In the genomic region with DNA sequence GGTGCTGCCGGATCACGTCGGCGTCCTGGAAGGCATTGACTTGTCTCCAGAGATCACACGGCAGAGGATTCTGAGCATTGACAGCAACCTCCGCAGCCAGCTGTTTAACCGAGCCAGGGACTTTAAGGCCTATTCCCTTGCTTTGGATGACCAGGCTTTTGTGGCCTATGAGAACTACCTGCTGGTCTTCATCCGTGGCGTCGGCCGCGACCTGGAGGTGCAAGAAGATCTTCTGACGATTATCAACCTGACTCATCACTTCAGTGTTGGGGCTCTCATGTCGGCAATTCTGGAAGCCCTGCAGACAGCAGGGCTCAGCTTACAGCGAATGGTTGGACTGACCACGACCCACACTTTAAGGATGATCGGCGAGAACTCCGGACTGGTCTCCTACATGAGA, we compare ENCODE assay signal across 8 mouse cellular contexts. TPM values are rescaled to one million over a fixed set of nuclear protein-coding genes. Genes with fewer than 3 reads are reported as not detected.
DNase-seq lines count a peak whose midpoint lies in the region; ATAC-seq lines count a peak whose summit lies in the region.

No protein-coding gene starts in this region.

- no peaks in the 10 kb centered on the region for H3K9me3 ChIP-seq in forebrain, embryonic 12.5 days
- no peaks in the 10 kb centered on the region for H3K9me3 ChIP-seq in limb, embryonic 13.5 days
- H3K9me3 ChIP-seq in neural tube, embryonic 14.5 days (ENCODE audit: control insufficient read depth, low read length), result no peaks in the 10 kb centered on the region

- intact Hi-C loops in left cerebral cortex, postnatal 10 days (cut with DNase I), result no loop called here

- H3K4me2 ChIP-seq in forebrain, embryonic 12.5 days, result peak overlapping the region; percentile 86
- H3K4me2 ChIP-seq in limb, embryonic 13.5 days (replicated peaks), result peak overlapping the region; percentile 91
- H3K4me2 ChIP-seq in neural tube, embryonic 14.5 days (ENCODE audit: low read depth, low read length), result peak overlapping the region; percentile 79

- peaks cover 47% of the 10 kb centered on the region for H3K4me1 ChIP-seq in forebrain, embryonic 12.5 days
- H3K4me1 ChIP-seq in limb, embryonic 13.5 days, result peaks cover 47% of the 10 kb centered on the region
- peaks cover 45% of the 10 kb centered on the region for H3K4me1 ChIP-seq in neural tube, embryonic 14.5 days (ENCODE audit: control insufficient read depth, insufficient read depth, low read length)

- H3K4me3 ChIP-seq in forebrain, embryonic 12.5 days (replicated peaks), result peak overlapping the region; percentile 76
- H3K4me3 ChIP-seq in limb, embryonic 13.5 days, result peak overlapping the region; percentile 91
- H3K4me3 ChIP-seq in neural tube, embryonic 14.5 days (ENCODE audit: low read depth, low read length), result peak overlapping the region; percentile 87

- H3K27ac ChIP-seq in forebrain, embryonic 12.5 days, result peak overlapping the region; percentile 95
- H3K27ac ChIP-seq in limb, embryonic 13.5 days, result peak overlapping the region; percentile 94
- H3K27ac ChIP-seq in neural tube, embryonic 14.5 days (ENCODE audit: low read depth, low read length), result peak overlapping the region; percentile 93

- ATAC-seq in forebrain, embryonic 12.5 days (ENCODE audit: low FRiP score), result no peak
- no peak for ATAC-seq in limb, embryonic 13.5 days (ENCODE audit: low FRiP score, low read depth)
- ATAC-seq in neural tube, embryonic 14.5 days (ENCODE audit: low read depth), result no peak
- no peak for ATAC-seq in frontal cortex, adult (ENCODE audit: low TSS enrichment)

- WGBS in forebrain, embryonic 12.5 days, result 13% methylated on average over 19 of the region's 19 CpGs
- WGBS in limb, embryonic 13.5 days, result 9% methylated on average over 19 of the region's 19 CpGs
- WGBS in neural tube, embryonic 14.5 days, result 8% methylated on average over 19 of the region's 19 CpGs

- DNase-seq in left cerebral cortex, adult 8-10 months (ENCODE audit: low spot score in 2 of 2), result peak; percentile 19 to 25
- no peak for DNase-seq in left cerebral cortex, postnatal 10 days (ENCODE audit: extremely low spot score in 1 of 2, low spot score in 2 of 2)
- peak; percentile 47 for DNase-seq in NIH3T3 (ENCODE audit: low read depth)
- DNase-seq in layer of hippocampus, adult 9-10 months (ENCODE audit: low spot score), result no peak

- no peaks in the 10 kb centered on the region for H3K27me3 ChIP-seq in forebrain, embryonic 12.5 days
- H3K27me3 ChIP-seq in limb, embryonic 13.5 days, result no peaks in the 10 kb centered on the region
- no peaks in the 10 kb centered on the region for H3K27me3 ChIP-seq in neural tube, embryonic 14.5 days (ENCODE audit: control insufficient read depth, insufficient read depth, low read length)

- peaks cover 17% of the 10 kb centered on the region for H3K36me3 ChIP-seq in forebrain, embryonic 12.5 days (replicated peaks)
- peaks cover 30% of the 10 kb centered on the region for H3K36me3 ChIP-seq in limb, embryonic 13.5 days
- H3K36me3 ChIP-seq in neural tube, embryonic 14.5 days (ENCODE audit: control insufficient read depth, insufficient read depth, low read length), result peaks cover 5% of the 10 kb centered on the region; the same call in 1 of the 2 replicates

- H3K9ac ChIP-seq in forebrain, embryonic 12.5 days, result peak overlapping the region; percentile 91
- peak overlapping the region; percentile 97 for H3K9ac ChIP-seq in limb, embryonic 13.5 days
- peak overlapping the region; percentile 85 for H3K9ac ChIP-seq in neural tube, embryonic 14.5 days (replicated peaks; ENCODE audit: low read depth, low read length)

RNA-seq across cellular contexts. Expression of gene Epm2aip1, which starts 0.6 kb away (rescaled TPM):
- total RNA-seq in left cerebral cortex, adult 8-10 months (2022), result 10 to 100 TPM; 78.9 to 89.4 (median 83.4) TPM
- total RNA-seq in left cerebral cortex, postnatal 10 days (2021), result 10 to 100 TPM; 83.7 to 85.5 TPM
- 46.9 and 52.5 TPM in 2 replicates for polyA plus RNA-seq in forebrain, embryonic 12.5 days (2016; fragmentation: Nextera tagmentation; extraction: Ambion mirVana)
- 32.4 and 39.3 TPM in 2 replicates for polyA plus RNA-seq in limb, embryonic 13.5 days (2015; fragmentation: Nextera tagmentation; extraction: Ambion mirVana)
- polyA plus RNA-seq in neural tube, embryonic 14.5 days (2014; fragmentation: Nextera tagmentation; extraction: Ambion mirVana), result 88.9 and 91.3 TPM in 2 replicates

RNA-seq across cellular contexts. Expression of gene Mlh1, which starts 0.8 kb away (rescaled TPM):
- total RNA-seq in left cerebral cortex, adult 8-10 months (2022), result 10 to 100 TPM; 13.1 to 20.9 (median 16.4) TPM
- 10 to 100 TPM; 23.5 to 24.0 TPM for total RNA-seq in left cerebral cortex, postnatal 10 days (2021)
- polyA plus RNA-seq in forebrain, embryonic 12.5 days (2016; fragmentation: Nextera tagmentation; extraction: Ambion mirVana), result 49.3 and 53.3 TPM in 2 replicates
- polyA plus RNA-seq in limb, embryonic 13.5 days (2015; fragmentation: Nextera tagmentation; extraction: Ambion mirVana), result 35.8 and 40.0 TPM in 2 replicates
- 26.5 and 33.8 TPM in 2 replicates for polyA plus RNA-seq in neural tube, embryonic 14.5 days (2014; fragmentation: Nextera tagmentation; extraction: Ambion mirVana)

RNA-seq across cellular contexts. Expression of gene Trank1, which starts 39.2 kb away (rescaled TPM):
- total RNA-seq in left cerebral cortex, adult 8-10 months (2022), result 100 to 1,000 TPM; 256 to 279 (median 263) TPM
- total RNA-seq in left cerebral cortex, postnatal 10 days (2021), result 100 to 1,000 TPM; 189 to 196 TPM
- polyA plus RNA-seq in forebrain, embryonic 12.5 days (2016; fragmentation: Nextera tagmentation; extraction: Ambion mirVana), result 2.7 and 3.1 TPM in 2 replicates
- polyA plus RNA-seq in limb, embryonic 13.5 days (2015; fragmentation: Nextera tagmentation; extraction: Ambion mirVana), result 0.32 and 0.34 TPM in 2 replicates
- polyA plus RNA-seq in neural tube, embryonic 14.5 days (2014; fragmentation: Nextera tagmentation; extraction: Ambion mirVana), result 12.2 and 17.8 TPM in 2 replicates

Comparison
In these comparisons a context has a peak if more than half of its experiments do, and no peak if none do; other contexts are left out.
1. DNase-seq: peak in left cerebral cortex, adult 8-10 months (2 of 2) and NIH3T3 (single experiment); none in left cerebral cortex, postnatal 10 days (0 of 2) and layer of hippocampus, adult 9-10 months (single experiment).
2. Peak in every context shown above with its lines, with median percentiles within 50 percentile points of each other: H3K27ac ChIP-seq, H3K4me2 ChIP-seq, H3K4me3 ChIP-seq and H3K9ac ChIP-seq.